ENCODE assay signal across 8 mouse cellular contexts in genomic region chr2:125135903-125136811, GRCm38 (mm10). TPM values are rescaled to one million over a fixed set of nuclear protein-coding genes. Genes with fewer than 3 reads are reported as not detected.
DNase-seq lines count a peak whose midpoint lies in the region; ATAC-seq and TF ChIP-seq lines count a peak whose summit lies in the region.

Ctxn2 (plus strand) TSS chr2:125136692.

- H3K27ac ChIP-seq in ES-Bruce4 (ENCODE audit: insufficient read depth, low read length): no peak within 1 kb of the TSS
- H3K27ac ChIP-seq in forebrain, postnatal 0 days (ENCODE audit: low read depth, low read length): peak within 1 kb of the TSS; percentile 85
- no peak within 1 kb of the TSS for H3K27ac ChIP-seq in hindbrain, embryonic 10.5 days
- no peak within 1 kb of the TSS for H3K27ac ChIP-seq in lung, embryonic 14.5 days (ENCODE audit: low read depth)

- TF ChIP-seq POLR2A in ES-Bruce4 (IDR thresholded peaks at IDR 0.05; ENCODE audit: insufficient read depth, low read length): no peak

- peak within 1 kb of the TSS; percentile 53 for H3K4me2 ChIP-seq in forebrain, postnatal 0 days (ENCODE audit: low read depth)
- peak within 1 kb of the TSS; percentile 70 for H3K4me2 ChIP-seq in lung, embryonic 14.5 days

- TF ChIP-seq EP300 in ES-Bruce4 (IDR thresholded peaks at IDR 0.05; ENCODE audit: insufficient read depth, low read depth, low read length): no peak

- H3K27me3 ChIP-seq in ES-Bruce4 (ENCODE audit: control insufficient read depth, insufficient read depth, low read length, poor library complexity, severe bottlenecking): no peaks in the 10 kb centered on the region; the same call in 1 of the 2 replicates
- H3K27me3 ChIP-seq in forebrain, postnatal 0 days (ENCODE audit: insufficient read depth, low read length): no peaks in the 10 kb centered on the region
- H3K27me3 ChIP-seq in hindbrain, embryonic 10.5 days (ENCODE audit: insufficient read depth, poor library complexity, severe bottlenecking): no peaks in the 10 kb centered on the region; the same call in 1 of the 2 replicates
- H3K27me3 ChIP-seq in lung, embryonic 14.5 days (ENCODE audit: insufficient read depth, low read length): no peaks in the 10 kb centered on the region

- under 1% methylated on average over 39 of the region's 39 CpGs for WGBS in forebrain, postnatal 0 days
- 1% methylated on average over 39 of the region's 39 CpGs for WGBS in hindbrain, embryonic 10.5 days
- 2% methylated on average over 39 of the region's 39 CpGs for WGBS in lung, embryonic 14.5 days

- DNase-seq in cerebellum, adult 11 months: peak; percentile 32
- DNase-seq in forebrain, postnatal 0 days: peak; percentile 79
- DNase-seq in hindbrain, embryonic 10.5 days (ENCODE audit: low spot score): peak; percentile 86
- DNase-seq in layer of hippocampus, adult 8-10 months (ENCODE audit: low spot score in 2 of 2): peak; percentile 41 to 50
- peak; percentile 93 for DNase-seq in lung, embryonic 14.5 days
- peak; percentile 65 for DNase-seq in ovary, adult 18-20 months (ENCODE audit: low spot score)
- peak; percentile 53 to 54 for DNase-seq in thymus, adult 18-20 months

- no peak for TF ChIP-seq CTCF in ES-Bruce4 (IDR thresholded peaks at IDR 0.05; ENCODE audit: low read depth, low read length)
- no peak for TF ChIP-seq CTCF in forebrain, postnatal 0 days (IDR thresholded peaks at IDR 0.05; ENCODE audit: low read depth)
- TF ChIP-seq CTCF in lung, embryonic 14.5 days (IDR thresholded peaks at IDR 0.05; ENCODE audit: low read depth): no peak

- peak; percentile 88 for ATAC-seq in forebrain, postnatal 0 days
- ATAC-seq in lung, embryonic 14.5 days (ENCODE audit: insufficient read depth): peak; percentile 82

- no peaks in the 10 kb centered on the region for H3K9me3 ChIP-seq in ES-Bruce4 (replicated peaks; ENCODE audit: control insufficient read depth, insufficient read depth, low read length, poor library complexity, severe bottlenecking)
- H3K9me3 ChIP-seq in forebrain, postnatal 0 days (ENCODE audit: low read length): no peaks in the 10 kb centered on the region
- no peaks in the 10 kb centered on the region for H3K9me3 ChIP-seq in hindbrain, embryonic 10.5 days
- H3K9me3 ChIP-seq in lung, embryonic 14.5 days (ENCODE audit: low read depth, low read length): no peaks in the 10 kb centered on the region

- no peak within 1 kb of the TSS; the same call in 1 of the 2 replicates for H3K9ac ChIP-seq in ES-Bruce4 (ENCODE audit: low read depth, poor library complexity, severe bottlenecking)
- H3K9ac ChIP-seq in forebrain, postnatal 0 days: peak within 1 kb of the TSS; percentile 60
- H3K9ac ChIP-seq in lung, embryonic 14.5 days: no peak within 1 kb of the TSS

- H3K4me3 ChIP-seq in ES-Bruce4 (ENCODE audit: low read depth, low read length): peak within 1 kb of the TSS; percentile 35
- peak within 1 kb of the TSS; percentile 51 for H3K4me3 ChIP-seq in forebrain, postnatal 0 days (ENCODE audit: low read depth, low read length)
- peak within 1 kb of the TSS; percentile 49 for H3K4me3 ChIP-seq in hindbrain, embryonic 10.5 days
- H3K4me3 ChIP-seq in lung, embryonic 14.5 days (ENCODE audit: low read depth, low read length): peak within 1 kb of the TSS; percentile 24

- H3K36me3 ChIP-seq in ES-Bruce4 (ENCODE audit: control insufficient read depth, insufficient read depth, low read length, poor library complexity, severe bottlenecking): no peaks in the 10 kb centered on the region
- no peaks in the 10 kb centered on the region for H3K36me3 ChIP-seq in forebrain, postnatal 0 days (ENCODE audit: insufficient read depth)
- no peaks in the 10 kb centered on the region for H3K36me3 ChIP-seq in hindbrain, embryonic 10.5 days
- H3K36me3 ChIP-seq in lung, embryonic 14.5 days (ENCODE audit: insufficient read depth): no peaks in the 10 kb centered on the region

- H3K4me1 ChIP-seq in ES-Bruce4 (ENCODE audit: control insufficient read depth, insufficient read depth, low read length): peaks cover 3% of the 10 kb centered on the region
- H3K4me1 ChIP-seq in forebrain, postnatal 0 days (ENCODE audit: insufficient read depth): no peaks in the 10 kb centered on the region; the same call in 1 of the 2 replicates
- peaks cover 14% of the 10 kb centered on the region; the same call in 1 of the 2 replicates for H3K4me1 ChIP-seq in hindbrain, embryonic 10.5 days (replicated peaks)
- H3K4me1 ChIP-seq in lung, embryonic 14.5 days (ENCODE audit: insufficient read depth): no peaks in the 10 kb centered on the region

RNA-seq across cellular contexts. Expression of gene Ctxn2, which starts in this region (rescaled TPM):
- not detected in 2 replicates for polyA plus RNA-seq in ES-Bruce4 (2011; ENCODE audit: insufficient read depth, insufficient read length, low read depth, missing spikeins)
- total RNA-seq in forebrain, postnatal 0 days (2014; rRNA removed): 6.4 and 8.2 TPM in 2 replicates
- 21.5 and 23.0 TPM in 2 replicates for polyA plus RNA-seq in forebrain, postnatal 0 days (2015; fragmentation: Nextera tagmentation; extraction: Ambion mirVana)
- polyA plus RNA-seq in hindbrain, embryonic 10.5 days (2016; fragmentation: Nextera tagmentation; extraction: Ambion mirVana): 0.20 TPM in 1 of 2 replicates, not detected in the other
- 10 to 100 TPM; 12.0 to 15.0 (median 13.5) TPM for total RNA-seq in layer of hippocampus, adult 8-10 months (2022)
- polyA plus RNA-seq in lung, embryonic 14.5 days (2014; fragmentation: Nextera tagmentation; extraction: Ambion mirVana): not detected in 2 replicates

Comparison
In these comparisons a context has a peak if more than half of its experiments do, and no peak if none do; other contexts are left out.
1. RNA of gene Ctxn2 (polyA plus RNA-seq): 21.5 to 23.0 TPM in forebrain, postnatal 0 days; 0.20 TPM in hindbrain, embryonic 10.5 days, not detected in lung, embryonic 14.5 days and not detected in ES-Bruce4; every median in the first group is over 10 times any median in the second.
2. Peak in DNase-seq and H3K4me3 ChIP-seq in hindbrain, embryonic 10.5 days; RNA of the gene not detected or under 1 TPM.
3. Peak in DNase-seq, ATAC-seq, H3K4me3 ChIP-seq and H3K4me2 ChIP-seq in lung, embryonic 14.5 days; RNA of the gene not detected or under 1 TPM.
4. DNase-seq: peak in every context shown above with its lines; median percentile 93 in lung, embryonic 14.5 days; 86 in hindbrain, embryonic 10.5 days; 79 in forebrain, postnatal 0 days; 65 in ovary, adult 18-20 months; 54 in thymus, adult 18-20 months; 46 in layer of hippocampus, adult 8-10 months; 32 in cerebellum, adult 11 months.
5. Peak in every context shown above with its lines, with median percentiles within 50 percentile points of each other: H3K4me3 ChIP-seq.